Mouse (Mus musculus): ENCODE data around the gene Dthd1. TPM values are rescaled to one million over a fixed set of nuclear protein-coding genes. Genes with fewer than 3 reads are reported as not detected.

The Dthd1 gene
- total RNA-seq (2021): not detected
- long read RNA-seq, experiment 1: 0 reads
- long read RNA-seq, experiment 2: 0 reads

- DNase-seq (ENCODE audit: low spot score in 2 of 2): peak in 1 of 2 experiments; percentile 3
Observed at GRCm38 (mm10) chr5:62813402-62814071, at the start of gene Dthd1. Gene Dthd1, plus strand, starts transcription at chr5:62813823.

DNA sequence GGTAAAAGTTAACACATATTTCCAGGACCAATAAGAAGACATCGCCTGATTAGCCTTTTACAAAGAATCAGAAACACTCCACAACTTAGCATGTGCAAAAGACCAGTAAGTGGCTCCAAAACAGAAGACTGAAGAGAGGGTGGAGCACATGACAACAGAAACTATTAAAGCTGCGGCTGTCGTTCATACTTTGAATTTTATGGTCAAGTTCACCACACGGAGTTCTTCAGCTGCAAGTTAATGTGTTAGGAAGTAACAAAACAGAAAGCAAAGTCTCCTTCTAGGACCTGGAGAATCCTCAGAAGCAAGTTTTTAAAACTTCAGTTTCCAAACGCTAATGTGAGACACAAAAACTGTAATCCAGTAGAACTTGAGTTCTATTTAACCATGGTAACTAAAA lies 49.5 kb upstream of the Dthd1 start:
- no peak for DNase-seq (ENCODE audit: low spot score in 2 of 2)

GRCm38 (mm10) chr5:62765459-62765783 lies 48.2 kb upstream of the Dthd1 start:
- DNase-seq (ENCODE audit: low spot score in 2 of 2): no peak

DNA sequence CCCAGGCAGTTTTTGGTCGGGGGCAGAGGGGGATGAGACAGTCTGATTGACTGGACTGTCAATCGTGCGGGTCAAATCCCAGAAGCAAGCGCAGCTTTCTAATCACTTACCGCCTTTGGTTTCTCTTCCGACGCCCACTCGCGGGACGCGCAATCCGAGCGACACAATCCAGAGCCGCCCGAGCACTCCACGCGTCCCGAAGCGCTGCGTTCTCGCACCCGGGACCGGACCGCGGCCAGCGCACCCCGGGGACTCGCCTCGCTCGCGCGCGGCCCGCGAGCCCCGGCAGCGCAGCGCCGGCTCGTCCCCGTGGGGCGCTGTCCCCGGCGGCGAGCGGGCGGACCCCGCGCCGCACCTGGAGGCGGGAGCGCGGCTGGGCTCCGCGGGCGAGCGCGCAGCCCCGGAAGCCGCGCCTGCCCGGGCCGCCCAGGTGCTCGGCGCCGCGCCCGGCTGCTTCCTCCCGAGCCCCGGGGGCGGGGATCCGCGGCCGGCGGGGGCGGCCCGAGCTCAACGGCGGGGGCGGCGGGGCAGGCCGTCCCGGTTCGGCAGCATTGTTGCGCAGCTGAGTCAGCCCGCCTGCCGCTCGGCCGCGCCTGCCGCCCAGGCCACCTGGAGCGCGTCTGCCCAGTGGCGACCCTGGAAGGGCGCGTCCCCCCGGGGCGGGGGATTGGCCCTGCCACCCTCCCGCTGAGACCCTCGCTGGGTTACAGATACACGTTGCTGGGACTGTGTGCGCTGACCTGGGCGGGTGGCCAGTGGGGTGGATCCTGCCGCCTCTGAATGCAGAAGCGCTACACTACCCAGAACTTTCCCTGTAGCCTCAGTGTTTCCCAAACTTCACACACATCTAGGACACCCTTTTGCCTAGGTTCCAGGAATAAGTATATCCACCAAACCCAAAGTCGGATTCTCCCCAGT lies 47.6 kb upstream of the Dthd1 start, which contains the start of gene Arap2:
TSS of gene Arap2 (minus strand) at position 376 of the 918 bp plus-strand sequence.
- DNase-seq (ENCODE audit: low spot score in 2 of 2): peak; percentile 52 to 71

DNA sequence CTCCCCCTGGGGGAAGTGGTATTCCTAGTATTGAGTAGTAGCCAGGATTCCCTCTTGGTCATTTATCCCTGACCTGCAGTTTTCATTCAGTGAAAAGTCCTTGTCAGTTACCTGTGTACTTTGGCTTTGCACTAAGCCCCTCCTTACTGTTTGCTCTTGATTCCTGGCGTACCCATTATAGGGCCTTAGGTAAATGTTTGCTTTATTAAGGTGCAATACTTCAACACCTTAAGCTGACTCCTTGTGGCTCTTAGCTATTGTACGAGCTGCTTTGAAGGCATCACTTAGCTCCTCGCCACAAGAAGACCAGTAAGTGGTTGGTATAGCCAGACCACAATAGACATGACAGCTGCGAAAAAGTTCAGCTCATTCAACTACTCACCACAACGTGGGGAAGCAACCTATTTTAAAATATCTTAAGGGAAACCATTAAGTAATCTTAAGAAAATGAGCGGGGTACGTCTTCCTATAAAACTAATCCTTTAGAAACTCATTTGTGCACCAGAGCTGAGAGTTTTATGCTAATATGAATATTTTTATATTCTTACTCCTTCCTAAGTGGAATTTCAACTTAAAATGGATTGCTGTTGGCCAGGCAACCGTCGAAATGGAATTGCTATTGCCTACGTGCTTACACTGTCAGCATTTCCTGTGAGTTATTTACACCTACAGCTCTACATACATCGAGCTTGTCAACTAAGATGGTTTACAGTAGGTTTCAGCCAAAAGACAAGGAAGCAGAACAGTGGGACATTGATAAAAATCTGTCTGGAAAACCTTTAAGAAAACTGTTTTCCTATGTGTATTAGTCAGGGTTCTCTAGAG lies 41.6 kb upstream of the Dthd1 start:
- no peak for DNase-seq (ENCODE audit: low spot score in 2 of 2)

GRCm38 (mm10) chr5:62777804-62778203 lies 35.8 kb upstream of the Dthd1 start:
- DNase-seq (ENCODE audit: low spot score in 2 of 2): peak; percentile 31 to 50

DNA sequence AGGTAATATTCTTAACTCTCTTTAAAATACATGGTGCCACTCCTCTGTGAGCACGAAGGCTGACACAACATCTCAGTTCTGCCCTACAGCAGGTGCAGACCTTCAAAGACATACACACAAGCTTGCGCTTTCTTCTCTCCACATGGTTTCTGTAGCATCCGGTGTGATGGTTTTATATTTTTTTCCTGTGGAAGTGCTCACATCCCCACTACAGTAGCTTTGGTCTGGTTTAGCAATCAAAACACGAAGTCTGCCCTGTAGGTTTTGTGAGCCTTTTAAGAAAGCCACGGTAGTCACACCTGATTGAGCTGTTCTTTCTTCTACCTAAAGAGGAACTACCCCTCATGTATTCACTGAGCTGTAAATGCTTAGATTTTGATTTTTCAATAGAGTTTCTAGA lies 34.9 kb upstream of the Dthd1 start:
- DNase-seq (ENCODE audit: low spot score in 2 of 2): no peak

GRCm38 (mm10) chr5:62786809-62787208 lies 26.8 kb upstream of the Dthd1 start:
- DNase-seq (ENCODE audit: low spot score in 2 of 2): no peak

DNA sequence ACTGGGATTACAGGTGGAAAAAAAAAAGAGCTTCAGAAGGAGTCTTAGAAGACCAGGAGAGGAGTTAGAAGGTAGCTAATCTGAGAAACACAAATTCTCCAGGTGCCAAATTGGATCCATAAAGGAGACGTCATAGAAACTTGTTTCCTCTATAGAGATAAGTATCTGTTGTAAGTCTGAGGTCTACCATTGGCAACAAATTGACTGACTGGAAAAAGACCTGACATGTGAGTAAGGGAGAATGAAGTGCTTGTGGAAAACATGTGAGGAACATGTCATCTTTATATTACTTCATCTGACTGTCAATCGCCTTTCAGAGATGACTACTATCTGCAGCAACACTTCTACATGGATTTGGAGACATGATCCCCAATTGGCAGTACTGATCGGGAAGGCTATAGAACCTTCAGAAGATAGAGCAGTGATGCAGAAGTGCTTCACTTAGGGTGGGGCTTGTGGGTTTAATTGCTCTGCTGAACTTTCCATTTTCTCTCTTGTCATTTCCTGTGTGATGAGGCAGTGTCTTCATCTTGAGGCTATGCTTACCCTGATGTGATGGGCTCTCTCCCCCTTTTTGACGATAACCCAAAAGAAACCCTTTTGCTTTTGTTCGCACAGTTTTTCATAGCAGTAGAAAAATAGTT lies 22.6 kb upstream of the Dthd1 start:
- DNase-seq (ENCODE audit: low spot score in 2 of 2): no peak

DNA sequence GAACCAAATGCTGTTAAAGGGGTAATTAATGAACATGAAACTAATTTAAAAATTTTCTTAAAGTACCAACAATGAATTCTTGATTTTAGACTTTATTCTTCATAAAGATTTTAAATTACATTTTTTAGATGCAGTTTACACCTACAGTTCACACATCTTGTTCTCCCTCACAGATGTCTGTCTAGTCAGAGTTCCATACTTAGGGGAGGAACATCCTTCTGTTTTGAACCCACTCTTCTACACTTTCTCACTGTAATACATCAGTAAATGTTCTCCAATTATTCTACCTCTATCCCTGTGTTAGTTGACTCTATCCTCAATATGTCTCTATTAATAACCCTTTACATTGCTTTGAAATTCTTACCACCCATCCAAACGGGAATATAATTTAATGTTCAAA lies 20.8 kb upstream of the Dthd1 start:
- DNase-seq (ENCODE audit: low spot score in 2 of 2): no peak

DNA sequence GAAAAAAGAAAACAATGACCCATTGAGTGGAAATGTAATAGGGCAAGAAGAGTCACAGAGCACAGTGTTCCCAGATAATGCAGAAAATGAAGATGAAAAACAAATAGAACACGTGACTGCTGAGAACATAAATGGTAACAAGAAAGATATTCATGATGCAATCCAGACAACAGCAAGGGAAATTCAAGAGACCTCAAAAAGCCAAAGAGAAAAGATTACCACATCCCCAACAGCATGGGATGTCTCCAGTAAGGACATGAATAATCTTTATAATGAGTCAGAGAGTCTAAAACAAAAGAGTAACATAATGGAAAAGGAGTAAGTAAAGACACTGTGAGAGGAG lies 420 bp downstream of the Dthd1 start:
- no peak for DNase-seq (ENCODE audit: low spot score in 2 of 2)

DNA sequence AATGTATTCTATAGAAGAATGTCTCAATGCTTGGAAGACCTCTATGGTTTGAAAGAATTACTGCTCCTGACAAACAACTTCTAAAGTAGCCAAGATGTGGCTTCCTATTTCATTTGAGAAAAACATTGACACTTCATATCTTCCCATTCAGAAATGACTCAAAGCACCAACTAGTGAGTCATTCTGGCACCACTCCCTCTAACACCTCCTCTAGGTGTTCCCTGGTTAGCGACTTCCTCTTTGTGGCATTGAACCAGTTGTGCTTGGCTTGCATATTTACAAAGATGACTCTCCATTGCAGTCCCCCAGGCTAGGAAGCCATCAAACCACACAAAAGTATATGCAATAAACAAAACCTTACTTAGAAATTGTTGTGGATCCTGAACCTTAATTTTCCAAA lies 2.1 kb downstream of the Dthd1 start:
- DNase-seq (ENCODE audit: low spot score in 2 of 2): peak; percentile 18 to 28

DNA sequence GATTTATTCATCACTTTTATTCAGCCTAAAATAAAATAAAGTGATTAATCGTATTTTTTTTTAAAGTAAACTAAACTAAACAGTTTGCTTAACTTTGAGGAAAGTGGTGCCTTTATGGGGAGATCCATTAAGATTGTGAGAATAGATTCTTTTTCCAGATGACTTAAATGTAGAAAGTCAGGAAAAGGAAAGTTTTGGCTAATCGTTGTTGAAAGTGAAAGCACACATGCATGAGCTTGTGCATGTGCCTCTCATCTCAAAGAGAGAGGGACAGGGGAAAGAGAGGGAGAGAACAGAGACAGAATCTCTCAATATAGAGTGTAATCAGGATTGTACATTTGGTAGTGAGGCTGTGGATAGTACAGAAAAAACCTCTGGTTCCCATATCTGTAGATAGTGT lies 5.9 kb downstream of the Dthd1 start:
- no peak for DNase-seq (ENCODE audit: low spot score in 2 of 2)

- no peak for DNase-seq (ENCODE audit: low spot score in 2 of 2)
Observed at GRCm38 (mm10) chr5:62820363-62821271, 7.0 kb downstream of the Dthd1 start.

DNA sequence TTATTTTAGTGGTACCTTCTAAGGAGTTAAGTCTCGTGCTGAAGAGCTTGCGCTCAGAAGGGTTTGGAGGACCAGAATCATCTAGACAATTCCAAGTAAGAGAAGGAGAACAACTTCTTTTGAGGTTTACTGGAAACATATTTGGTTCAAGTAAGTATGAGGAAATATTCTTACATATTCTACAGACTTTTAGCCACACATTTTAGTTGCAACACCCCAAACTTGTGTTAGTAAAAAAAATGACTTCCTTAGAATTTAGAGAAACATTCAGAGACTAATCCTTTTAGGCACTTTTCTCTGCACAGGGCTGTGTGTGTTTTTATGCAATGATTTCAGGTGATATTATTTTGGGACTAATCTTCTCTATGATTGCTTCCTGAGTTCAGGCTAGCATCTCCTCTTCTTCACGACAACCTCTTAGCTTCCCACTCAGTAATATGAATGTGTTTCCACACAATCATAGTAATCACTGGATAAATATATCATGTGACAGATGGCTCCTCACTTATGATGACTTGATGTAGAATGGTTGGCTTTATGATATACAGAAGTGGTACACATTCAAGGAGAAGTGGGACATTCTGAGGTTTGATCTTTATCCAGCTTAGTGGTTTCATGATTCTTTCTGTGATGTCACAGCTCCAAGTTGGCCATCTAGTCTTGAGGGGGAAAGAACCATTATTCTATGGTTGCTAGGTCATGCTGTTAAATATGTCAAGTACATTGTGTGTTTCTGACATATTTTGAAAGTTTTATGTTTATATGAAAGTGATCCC lies 29.5 kb downstream of the Dthd1 start:
- DNase-seq (ENCODE audit: low spot score in 2 of 2): no peak

DNA sequence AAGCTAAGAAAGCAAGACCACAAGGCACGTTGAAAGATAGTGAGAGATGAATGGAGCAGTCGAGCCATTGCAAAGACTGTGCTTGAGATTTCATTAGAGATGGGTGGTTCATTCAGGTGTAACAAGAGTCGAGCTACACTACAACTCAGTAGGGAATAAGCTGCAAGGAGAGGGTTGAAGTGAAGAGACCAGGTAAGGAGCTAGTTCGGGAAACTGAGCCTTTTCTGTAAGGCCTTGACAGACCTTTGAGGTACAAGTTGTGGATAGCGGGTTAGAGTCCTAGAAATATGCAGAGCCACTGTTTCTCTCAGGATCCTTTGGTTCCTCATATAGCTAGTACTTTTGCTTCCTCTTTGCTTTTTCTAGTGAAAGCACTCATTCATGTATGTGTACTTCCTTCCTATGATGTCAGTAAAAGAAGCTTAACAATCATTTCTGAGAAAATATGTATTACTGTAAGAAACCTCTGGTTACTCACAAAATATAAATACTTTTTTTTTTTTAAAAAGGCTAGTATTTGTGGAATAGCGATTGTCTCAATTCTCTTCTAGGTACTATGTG lies 33.0 kb downstream of the Dthd1 start:
- no peak for DNase-seq (ENCODE audit: low spot score in 2 of 2)

DNA sequence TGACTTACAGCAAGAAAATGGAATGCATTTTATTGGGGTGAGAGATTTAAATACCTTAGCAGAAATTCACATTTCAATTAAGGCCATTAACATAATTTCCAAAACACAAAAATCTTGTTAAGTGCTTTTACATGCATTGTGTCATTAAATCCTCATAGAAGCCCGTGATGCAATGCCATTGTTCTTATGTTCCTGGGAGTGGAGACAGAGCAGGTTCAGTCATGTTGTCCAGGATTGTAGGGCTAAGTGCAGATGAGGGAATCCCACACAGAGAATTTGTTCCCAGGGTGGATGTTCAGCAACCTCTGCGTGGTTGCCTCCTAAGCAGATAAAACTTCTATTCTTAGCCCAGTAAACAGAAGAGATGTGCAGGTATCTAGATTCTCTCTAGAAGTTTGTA lies 37.7 kb downstream of the Dthd1 start:
- no peak for DNase-seq (ENCODE audit: low spot score in 2 of 2)

DNA sequence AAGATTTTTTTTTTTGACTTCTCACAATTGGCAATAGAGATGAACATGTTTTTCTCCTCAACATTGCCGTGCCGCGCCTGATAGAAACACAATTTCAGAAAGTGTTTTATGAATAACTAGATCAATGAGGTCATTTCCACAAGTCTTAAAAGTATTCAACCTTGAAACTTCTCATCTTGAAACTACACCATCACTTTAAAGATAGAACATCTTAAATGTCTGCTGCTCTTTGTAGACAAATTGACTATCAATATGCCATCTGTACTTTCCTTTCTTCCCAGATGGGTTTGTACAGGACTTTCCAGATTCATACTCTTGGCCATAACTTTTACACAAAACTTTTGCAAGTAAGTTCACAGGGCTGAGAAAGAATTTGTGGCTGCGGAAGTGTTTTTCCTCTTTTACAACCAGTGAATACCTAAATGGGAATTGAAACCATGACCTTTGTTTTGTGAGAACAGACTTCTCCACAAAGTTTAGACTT lies 40.8 kb downstream of the Dthd1 start:
- DNase-seq (ENCODE audit: low spot score in 2 of 2): no peak

GRCm38 (mm10) chr5:62857502-62857901 lies 43.9 kb downstream of the Dthd1 start:
- DNase-seq (ENCODE audit: low spot score in 2 of 2): no peak

Measured in left cerebral cortex, adult 18-20 months (tissue).